Mouse (Mus musculus) liver, postnatal 0 days (tissue): Measurements from ENCODE around the gene Rasal2. TPM values are rescaled to one million over a fixed set of nuclear protein-coding genes. Genes with fewer than 3 reads are reported as not detected.
A peak's percentile ranks its signal among the peaks of the same experiment; 100 is the strongest.

ENCODE experiments used
- ATAC-seq: fragments of 200-750 bp; cut with Nextera tagmentation; 2 replicates; pipeline ENCODE4 v1.8.0; 2017; ENCODE audit warnings: mild to moderate bottlenecking, moderate library complexity
- DNase-seq: peaks from one replicate; pipeline ENCODE4 v3.0.0-alpha.2; 2016
- H3K27ac ChIP-seq: fragments of 300-500 bp; sonication (generic); 2 replicates; pipeline ENCODE4 v1.5.1; 2014; ENCODE audit warnings: antibody characterized with exemption, moderate library complexity, mild to moderate bottlenecking, low read depth
- H3K27me3 ChIP-seq: fragments of 300-500 bp; sonication (generic); 2 replicates; pipeline ENCODE4 v1.6.1; 2014; ENCODE audit warnings: low read length, control low read depth, mixed read lengths; ENCODE audit not compliant: insufficient read depth
- H3K36me3 ChIP-seq: fragments of 300-500 bp; sonication (generic); replicated peaks from 2 replicates; pipeline ENCODE4 v1.6.1; 2014; ENCODE audit warnings: mild to moderate bottlenecking, control low read depth, low read length, moderate library complexity, mixed read lengths; ENCODE audit not compliant: insufficient read depth
- H3K4me1 ChIP-seq: fragments of 300-500 bp; sonication (generic); 2 replicates; pipeline ENCODE4 v1.6.1; 2014; ENCODE audit warnings: antibody characterized with exemption, mild to moderate bottlenecking, control low read depth; ENCODE audit not compliant: insufficient read depth
- H3K4me2 ChIP-seq: fragments of 300-500 bp; sonication (generic); 2 replicates; pipeline ENCODE4 v1.6.1; 2014; ENCODE audit warnings: low read depth, mild to moderate bottlenecking, low read length, moderate library complexity, mixed read lengths
- H3K4me3 ChIP-seq: fragments of 300-500 bp; sonication (generic); 2 replicates; pipeline ENCODE4 v1.5.1; 2014; ENCODE audit warnings: low read depth, low read length
- H3K9ac ChIP-seq: fragments of 300-500 bp; sonication (generic); replicated peaks from 2 replicates; pipeline ENCODE4 v1.6.1; 2014; ENCODE audit warnings: mild to moderate bottlenecking, moderate library complexity
- H3K9me3 ChIP-seq: fragments of 300-500 bp; sonication (generic); 2 replicates; pipeline ENCODE4 v1.6.1; 2016; ENCODE audit warnings: mild to moderate bottlenecking, control low read depth, low read length, mixed read lengths
- CTCF ChIP-seq: sonication (generic); IDR thresholded peaks from 2 replicates; pipeline ENCODE4 v1.5.1; 2016; ENCODE audit warnings: antibody characterized with exemption, low read depth
- EP300 ChIP-seq: IDR thresholded peaks from 2 replicates; pipeline ENCODE4 v1.6.1; 2016; ENCODE audit warnings: antibody characterized with exemption, low read depth, mild to moderate bottlenecking
- WGBS: fragments of 180-500 bp; shearing (Covaris S2); extraction: QIAGEN DNeasy Blood & Tissue Kit; methylation state at CpG from one replicate; pipeline ENCODE4 v1.1.7; 2014; ENCODE audit not compliant: insufficient replicate concordance; 5-methylcytosine and 5-hydroxymethylcytosine counted together
- polyA plus RNA-seq: library from polyadenylated mRNA; unstranded; fragments of >200 nt; fragmentation: Nextera tagmentation; extraction: Ambion mirVana; gene quantifications from 2 replicates; pipeline ENCODE4 v1.2.1, GENCODE M21; 2015

Gene Rasal2
- polyA plus RNA-seq, 1 experiment from 2014 or later = 10.7 TPM

DNA sequence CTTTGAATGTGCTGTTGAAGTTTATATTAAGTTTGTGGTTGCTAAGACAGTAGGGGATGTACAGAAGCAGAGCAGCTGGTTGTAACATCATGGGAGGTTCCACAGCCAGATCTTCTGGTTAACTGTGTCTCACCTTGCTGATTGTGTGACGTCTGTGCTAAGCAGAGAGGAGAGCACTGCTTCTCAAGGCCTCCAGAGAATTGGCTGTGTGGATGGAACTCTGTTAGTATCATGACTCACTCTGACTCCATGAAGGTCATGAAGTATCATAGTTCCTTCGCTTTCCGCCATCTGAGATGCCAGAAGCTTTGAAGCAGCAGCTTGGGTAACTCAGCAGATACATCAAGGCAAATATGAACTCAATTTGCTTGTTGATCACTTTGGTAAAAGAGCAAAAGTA lies 144.5 kb downstream of the Rasal2 start:
- ATAC-seq (no peak), DNase-seq (no peak)
- no peaks in the 10 kb centered on the region for H3K27me3 ChIP-seq
- H3K9me3 ChIP-seq = no peaks in the 10 kb centered on the region
- 80% methylated on average over 3 of the region's 3 CpGs for WGBS
- no peak for TF ChIP-seq EP300
- no peak for TF ChIP-seq CTCF
- H3K4me3 ChIP-seq = no peak overlapping the region
- no peaks in the 10 kb centered on the region for H3K4me1 ChIP-seq
- H3K4me2 ChIP-seq = no peak overlapping the region
- no peak overlapping the region for H3K27ac ChIP-seq
- no peaks in the 10 kb centered on the region for H3K36me3 ChIP-seq
- H3K9ac ChIP-seq = no peak overlapping the region

DNA sequence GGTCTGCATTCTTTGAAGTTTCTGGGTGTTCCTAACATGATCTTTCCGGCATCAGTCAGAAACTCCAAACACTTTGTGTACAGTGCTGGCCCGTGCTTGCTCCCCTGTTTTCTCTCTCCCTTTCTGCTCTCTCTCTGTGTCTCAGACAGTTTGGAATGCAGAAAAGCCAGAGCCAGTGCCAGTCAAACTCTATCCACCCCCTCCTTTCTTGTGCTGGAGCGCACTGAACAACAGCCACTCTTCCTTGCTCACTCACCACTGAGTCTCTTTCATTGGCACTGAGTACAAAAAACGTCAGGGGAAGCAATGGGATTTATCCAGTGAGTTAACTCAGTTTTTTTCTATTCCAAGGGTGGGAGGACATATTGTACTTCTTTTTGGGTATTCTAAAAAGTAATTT lies 155.8 kb downstream of the Rasal2 start:
- 0 out of 2 replicates have a peak overlapping the region, but pooled peaks have one; percentile 38 for H3K9ac ChIP-seq
- peak overlapping the region; percentile 17 for H3K4me3 ChIP-seq
- no peaks in the 10 kb centered on the region for H3K36me3 ChIP-seq
- peak overlapping the region; percentile 32; the same call in 1 of the 2 replicates for H3K4me2 ChIP-seq
- ATAC-seq (0 out of 2 replicates have a peak, but pooled peaks have one; percentile 27), DNase-seq (no peak)
- WGBS = 61% methylated on average over 4 of the region's 4 CpGs
- no peaks in the 10 kb centered on the region; the same call in 1 of the 2 replicates for H3K4me1 ChIP-seq
- H3K27ac ChIP-seq = peak overlapping the region; percentile 64
- no peaks in the 10 kb centered on the region for H3K9me3 ChIP-seq
- H3K27me3 ChIP-seq = no peaks in the 10 kb centered on the region
- TF ChIP-seq EP300 (no peak), CTCF (no peak)

DNA sequence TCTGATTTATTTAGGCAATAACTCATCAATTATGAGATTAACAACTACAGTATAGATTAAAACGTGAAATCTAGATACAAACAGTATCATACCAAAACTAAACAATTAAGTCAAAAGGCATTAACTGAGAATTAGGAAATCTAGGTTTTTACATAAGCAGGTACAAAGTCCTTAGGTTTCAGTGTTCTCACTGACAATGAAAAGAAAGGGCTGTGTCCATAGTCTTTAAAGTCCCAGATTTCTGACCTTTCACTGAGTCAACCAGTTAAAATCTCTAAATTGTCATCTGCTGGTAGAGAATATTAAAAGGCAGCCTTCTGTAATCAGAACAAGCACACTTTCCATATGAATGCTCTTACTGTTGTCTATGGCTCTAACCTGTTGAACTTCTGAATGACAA lies 156.6 kb downstream of the Rasal2 start:
- Histone ChIP-seq H3K4me1 (no peaks in the 10 kb centered on the region; the same call in 1 of the 2 replicates), H3K27ac (peak overlapping the region; percentile 64; the same call in 1 of the 2 replicates), H3K9me3 (no peaks in the 10 kb centered on the region), H3K4me3 (peak overlapping the region; percentile 17; the same call in 1 of the 2 replicates), H3K9ac (no peak overlapping the region), H3K27me3 (no peaks in the 10 kb centered on the region), H3K4me2 (no peak overlapping the region), H3K36me3 (no peaks in the 10 kb centered on the region)
- WGBS = 46% methylated on average over 1 of the region's 1 CpGs
- TF ChIP-seq CTCF (no peak), EP300 (no peak)
- ATAC-seq = no peak
- no peak for DNase-seq

DNA sequence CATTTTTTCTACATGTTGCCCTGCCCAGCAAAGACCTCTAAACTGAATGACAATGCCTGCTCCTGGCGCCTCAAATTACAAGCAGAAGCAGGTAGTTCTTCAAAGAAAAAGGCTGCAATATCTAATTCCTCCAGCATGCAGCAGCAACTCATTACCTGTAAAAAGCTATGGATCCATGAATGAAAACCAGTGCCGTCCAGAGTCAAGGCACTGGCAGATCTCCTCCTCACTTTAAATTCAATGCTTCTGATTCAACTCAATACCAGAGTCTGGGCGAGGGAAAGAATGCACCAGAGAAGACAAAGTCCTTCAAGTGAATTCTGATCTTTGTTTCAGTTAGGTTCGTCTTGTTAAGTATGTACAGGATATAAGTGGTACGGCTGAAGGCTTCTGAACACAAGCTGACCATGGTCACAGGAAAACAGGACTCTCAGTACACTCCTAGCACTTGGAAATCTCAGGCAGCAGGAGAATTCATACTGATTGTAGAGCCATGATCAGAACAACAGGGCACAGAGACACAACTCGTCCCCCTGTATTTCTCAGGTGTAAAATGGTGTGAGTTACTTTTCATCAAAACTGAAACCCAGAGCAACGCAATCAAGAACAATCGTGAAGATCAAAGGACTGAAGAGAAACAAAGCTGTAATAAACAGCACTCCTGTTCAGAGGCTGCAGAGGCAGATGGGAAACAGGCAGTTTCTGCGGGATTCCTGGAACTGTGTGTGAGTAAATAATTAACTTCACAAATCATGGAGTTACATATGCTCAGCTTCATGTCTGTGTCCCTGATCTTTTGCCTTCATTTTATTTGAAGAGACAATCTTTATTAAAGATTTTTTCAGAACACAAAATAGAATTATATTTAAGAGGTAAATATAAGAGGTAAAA lies 158.6 kb downstream of the Rasal2 start:
- ATAC-seq (peak; percentile 78), DNase-seq (no peak)
- Histone ChIP-seq H3K27me3 (no peaks in the 10 kb centered on the region), H3K4me3 (no peak overlapping the region), H3K36me3 (no peaks in the 10 kb centered on the region), H3K27ac (peak overlapping the region; percentile 68), H3K9me3 (no peaks in the 10 kb centered on the region), H3K4me1 (no peaks in the 10 kb centered on the region; the same call in 1 of the 2 replicates), H3K9ac (no peak overlapping the region), H3K4me2 (peak overlapping the region; percentile 14; the same call in 1 of the 2 replicates)
- 52% methylated on average over 9 of the region's 9 CpGs for WGBS
- no peak for TF ChIP-seq EP300
- no peak for TF ChIP-seq CTCF

DNA sequence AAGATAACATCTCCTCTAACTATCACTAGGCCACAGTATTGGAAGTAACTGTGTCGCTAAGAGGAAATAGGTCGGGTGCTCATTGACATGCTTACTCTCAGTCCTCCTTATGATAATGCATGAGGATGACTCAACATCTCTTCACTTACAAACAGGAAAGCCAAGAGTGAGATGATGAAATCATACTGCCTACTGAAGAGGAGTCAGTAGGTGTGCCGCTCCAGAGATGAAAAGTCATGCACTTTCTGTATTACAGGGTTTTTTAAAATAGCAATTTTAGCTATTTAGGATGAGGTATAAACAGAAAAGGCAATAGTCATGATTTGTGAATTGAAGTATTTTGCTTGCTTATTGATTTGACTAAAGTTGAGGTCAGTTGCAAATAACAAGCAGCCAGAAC lies 164.3 kb downstream of the Rasal2 start:
- peak; percentile 47; the same call in 1 of the 2 replicates for ATAC-seq
- whole genome bisulfite sequencing = 33% methylated on average over 3 of the region's 3 CpGs
- no peaks in the 10 kb centered on the region for H3K27me3 ChIP-seq
- H3K9ac ChIP-seq = no peak overlapping the region
- H3K36me3 ChIP-seq = no peaks in the 10 kb centered on the region
- H3K27ac ChIP-seq = no peak overlapping the region
- H3K9me3 ChIP-seq = no peaks in the 10 kb centered on the region
- DNase-seq = no peak
- TF ChIP-seq CTCF (no peak), EP300 (no peak)
- no peaks in the 10 kb centered on the region for H3K4me1 ChIP-seq
- H3K4me3 ChIP-seq = no peak overlapping the region
- H3K4me2 ChIP-seq = no peak overlapping the region

DNA sequence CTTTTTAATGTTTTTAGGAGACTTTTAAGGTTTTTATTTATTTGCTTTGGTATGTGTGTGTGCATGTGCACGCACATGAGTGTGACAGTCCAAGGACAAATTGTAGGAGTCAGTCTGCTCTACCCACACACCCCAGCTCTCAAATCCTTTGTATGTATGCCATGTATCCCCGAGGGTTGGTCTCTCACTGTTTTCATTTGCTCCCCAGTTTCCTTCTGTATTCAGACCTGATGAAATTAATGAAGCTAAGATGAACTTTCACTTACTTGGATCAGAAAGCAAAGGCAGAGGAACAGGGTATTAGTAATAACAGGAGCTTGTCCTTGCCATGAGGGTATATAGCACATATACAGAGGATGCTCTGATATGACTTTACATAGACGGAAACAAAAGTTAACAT lies 165.1 kb downstream of the Rasal2 start:
- TF ChIP-seq EP300 (no peak), CTCF (no peak)
- Histone ChIP-seq H3K9ac (no peak overlapping the region), H3K27me3 (no peaks in the 10 kb centered on the region), H3K4me1 (no peaks in the 10 kb centered on the region), H3K4me3 (no peak overlapping the region), H3K9me3 (no peaks in the 10 kb centered on the region), H3K27ac (no peak overlapping the region), H3K36me3 (no peaks in the 10 kb centered on the region), H3K4me2 (no peak overlapping the region)
- no peak for ATAC-seq
- DNase-seq = no peak
- 67% methylated on average over 3 of the region's 3 CpGs for WGBS
